Mouse (Mus musculus): Measurements from ENCODE around the gene Dnajc10. TPM values are rescaled to one million over a fixed set of nuclear protein-coding genes. Genes with fewer than 3 reads are reported as not detected.

Gene Dnajc10
- polyA plus RNA-seq, 1 experiment from 2014 or later, result 105 TPM

Other genes with a start within 250 kb of the Dnajc10 start
- gene Pde1a, start 186.0 kb upstream of the Dnajc10 start, polyA plus RNA-seq (2014; fragmentation: Nextera tagmentation; extraction: Ambion mirVana), result 17.8 and 20.2 TPM in 2 replicates
- not detected in 2 replicates for gene Prdx6b, start 23.0 kb upstream of the Dnajc10 start, polyA plus RNA-seq (2014; fragmentation: Nextera tagmentation; extraction: Ambion mirVana)
- 11.4 and 21.9 TPM in 2 replicates for gene Frzb, start 132.2 kb downstream of the Dnajc10 start, polyA plus RNA-seq (2014; fragmentation: Nextera tagmentation; extraction: Ambion mirVana)